Mouse (Mus musculus): ENCODE measurements around the gene Asl.

GRCm38 (mm10) chr5:129977768-129978167 lies 51.3 kb downstream of the Asl start:
- no peak for TF ChIP-seq CTCF (IDR thresholded peaks at IDR 0.05; ENCODE audit: low read depth)
- no peak for TF ChIP-seq EP300 (optimal IDR thresholded peaks at IDR 0.05)
